Mouse (Mus musculus) embryo, embryonic 11 days (tissue): ENCODE measurements around the gene Dnah14.

ENCODE experiments used
- DNase-seq: peaks from one replicate; pipeline ENCODE4 v3.0.0-alpha.2; 2015

Gene Dnah14

DNA sequence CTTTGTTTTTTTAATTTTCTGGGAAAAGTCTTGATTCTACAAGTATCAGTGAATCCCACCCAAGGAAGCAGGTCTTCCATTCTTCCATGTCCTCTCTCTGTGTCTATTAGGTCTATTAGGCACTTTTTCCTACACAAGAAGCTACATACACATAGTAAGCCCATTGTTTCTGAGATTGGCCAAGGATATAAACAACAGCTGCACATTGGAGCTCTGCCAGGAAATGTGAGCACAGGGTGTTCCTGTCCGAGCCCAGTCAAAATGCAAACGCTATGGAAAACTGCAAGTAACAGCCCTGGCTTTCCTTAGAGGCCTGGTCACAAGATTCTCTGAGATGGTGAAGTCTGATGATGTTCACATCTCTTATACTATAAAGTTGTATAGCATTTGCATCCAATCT, 217.2 kb downstream of the Dnah14 start:
- peak; percentile 17 for DNase-seq

DNA sequence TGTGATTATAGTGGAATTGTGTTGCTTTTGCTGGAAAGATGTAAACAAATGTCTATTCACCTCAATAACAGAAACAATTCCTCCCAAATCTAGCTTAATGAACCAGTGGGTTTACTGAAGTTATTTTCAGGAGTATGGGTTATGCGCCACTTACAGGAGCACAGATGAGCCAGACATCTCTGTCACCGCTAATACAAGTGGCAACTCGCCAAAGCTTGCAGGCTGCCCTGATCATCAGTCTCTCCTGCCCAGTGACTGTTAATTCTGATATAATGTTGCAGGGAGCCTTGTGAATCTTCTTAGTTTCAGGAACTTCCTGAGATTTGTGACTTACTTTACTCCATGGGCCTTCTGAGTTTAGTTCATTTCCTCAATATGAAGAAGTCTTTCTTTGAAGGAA, 223.6 kb downstream of the Dnah14 start:
- DNase-seq, result no peak

- no peak for DNase-seq
These were observed 224.3 kb downstream of the Dnah14 start for GRCm38 (mm10) chr1:181800667-181801066.

GRCm38 (mm10) chr1:181811481-181812223, 235.3 kb downstream of the Dnah14 start:
- DNase-seq, result no peak

GRCm38 (mm10) chr1:181826716-181827115, 250.4 kb downstream of the Dnah14 start:
- no peak for DNase-seq

DNA sequence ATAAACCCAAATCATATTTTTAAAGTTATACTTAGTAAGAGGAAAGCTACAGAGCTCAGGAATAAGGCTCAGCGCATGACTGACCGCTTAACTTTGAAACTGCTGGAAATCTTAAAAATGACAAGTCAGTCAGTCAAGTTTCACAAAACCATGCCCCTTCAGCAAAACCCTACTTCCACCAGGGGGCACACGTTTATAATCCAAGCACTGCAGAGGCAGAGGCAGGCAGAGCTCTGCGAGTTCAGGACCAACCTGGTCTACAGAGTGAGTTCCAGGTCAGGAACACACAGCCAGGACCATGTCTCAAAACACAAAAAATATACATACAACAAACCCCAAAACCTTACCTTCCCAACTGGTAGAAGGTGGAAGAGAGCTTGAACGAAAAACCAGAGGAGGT, 252.0 kb downstream of the Dnah14 start:
- no peak for DNase-seq

- no peak for DNase-seq
These were observed 256.4 kb downstream of the Dnah14 start for GRCm38 (mm10) chr1:181832720-181833119.

DNA sequence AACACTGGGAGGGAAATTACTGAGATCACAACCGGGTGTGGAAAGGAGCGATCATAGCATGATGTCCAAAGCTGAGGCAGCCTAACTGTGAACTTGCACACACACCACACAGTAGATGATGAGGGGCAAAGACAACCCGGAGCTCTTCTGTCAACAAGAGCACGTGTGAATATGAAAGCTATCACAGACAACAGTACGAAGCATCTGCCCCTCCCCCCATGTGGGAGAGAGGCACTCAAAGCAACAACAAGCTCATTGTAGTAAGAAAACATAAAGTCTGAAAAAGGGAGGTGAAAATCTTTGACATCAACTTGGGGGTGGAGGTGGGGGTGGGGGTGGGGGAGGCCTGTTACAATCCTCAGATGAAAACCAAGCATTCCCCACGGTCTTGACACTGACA, 256.8 kb downstream of the Dnah14 start:
- no peak for DNase-seq

- no peak for DNase-seq
These were observed 261.8 kb downstream of the Dnah14 start for GRCm38 (mm10) chr1:181838111-181838510.

DNA sequence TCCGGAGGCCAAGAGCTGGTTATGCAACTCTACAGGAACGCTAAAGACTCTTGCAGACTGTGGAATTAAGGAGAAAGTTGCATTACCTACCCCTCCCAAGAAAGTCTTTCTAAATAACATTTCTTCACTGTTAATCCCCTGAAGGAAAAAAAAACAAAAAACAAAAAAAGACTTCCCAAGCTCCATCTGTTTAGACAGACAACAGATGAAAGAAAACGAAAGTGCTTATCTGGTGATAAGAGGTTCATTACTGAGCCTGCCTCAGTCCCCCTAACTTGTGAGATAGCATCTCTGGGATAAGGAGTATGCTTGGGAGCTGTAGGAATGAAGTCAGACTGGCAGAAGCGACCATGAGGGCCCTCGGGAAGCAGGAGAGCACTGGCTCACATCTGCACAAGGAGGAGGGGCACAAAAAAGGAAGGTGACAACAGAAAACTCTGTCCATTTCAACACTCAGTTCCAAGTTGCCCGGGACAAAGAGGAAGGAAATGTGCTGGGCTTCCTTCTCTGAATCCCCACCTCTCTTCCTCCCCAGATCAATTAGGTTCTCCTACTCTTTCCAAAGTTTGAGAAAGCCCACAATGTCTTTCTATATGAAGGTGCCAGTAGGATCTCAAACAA, 263.5 kb downstream of the Dnah14 start:
- DNase-seq, result no peak

- peak; percentile 51 for DNase-seq
These were observed 265.0 kb downstream of the Dnah14 start for GRCm38 (mm10) chr1:181841396-181841795.

- peak; percentile 98 for DNase-seq
These were observed 265.7 kb downstream of the Dnah14 start for GRCm38 (mm10) chr1:181841864-181842672.

DNA sequence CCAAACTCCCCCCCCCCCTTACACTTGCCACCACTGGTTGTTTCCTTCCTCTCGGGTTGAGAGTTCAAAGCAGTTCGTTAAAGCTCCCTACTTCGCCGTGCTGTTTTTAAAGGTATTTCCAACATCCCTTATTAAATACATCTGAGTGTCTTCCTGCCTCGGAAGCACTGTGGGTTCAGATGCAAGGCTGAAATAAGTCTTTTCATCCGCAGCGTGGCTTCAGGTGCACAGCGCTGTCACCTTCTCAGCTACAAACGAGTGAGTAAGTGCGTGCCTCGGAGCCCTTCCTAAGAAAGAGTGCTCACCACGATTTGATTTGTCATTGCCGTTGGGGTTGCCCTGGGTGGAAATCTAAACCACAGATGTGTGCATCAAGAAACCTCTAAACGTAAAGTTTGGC, 266.4 kb downstream of the Dnah14 start, which contains the start of gene Lbr:
Gene Lbr, minus strand, starts transcription at position 266 of the 400 bp plus-strand sequence.
- DNase-seq, result peak; percentile 50

- DNase-seq, result no peak
These were observed 268.7 kb downstream of the Dnah14 start for GRCm38 (mm10) chr1:181844874-181845547.

GRCm38 (mm10) chr1:181845767-181846166, 269.4 kb downstream of the Dnah14 start:
- no peak for DNase-seq

DNA sequence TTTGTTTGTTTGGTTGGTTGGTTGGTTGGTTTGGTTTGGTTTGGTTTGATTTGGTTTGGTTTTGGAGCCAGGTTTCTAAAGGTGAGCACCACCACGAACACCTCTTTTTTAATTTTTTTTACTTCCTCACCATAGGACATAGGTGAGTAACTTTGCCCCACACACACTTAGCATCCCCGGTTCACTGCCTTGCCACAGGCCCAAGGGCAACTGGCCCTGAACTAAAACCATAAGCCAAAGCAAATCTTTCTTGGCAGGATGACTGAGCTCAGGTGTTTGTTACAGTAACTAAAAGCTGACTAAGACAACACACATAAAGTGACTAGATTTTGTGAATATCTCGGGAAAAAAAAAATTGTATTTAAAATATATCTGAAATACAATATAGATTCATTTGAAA, 271.0 kb downstream of the Dnah14 start:
- DNase-seq, result no peak

DNA sequence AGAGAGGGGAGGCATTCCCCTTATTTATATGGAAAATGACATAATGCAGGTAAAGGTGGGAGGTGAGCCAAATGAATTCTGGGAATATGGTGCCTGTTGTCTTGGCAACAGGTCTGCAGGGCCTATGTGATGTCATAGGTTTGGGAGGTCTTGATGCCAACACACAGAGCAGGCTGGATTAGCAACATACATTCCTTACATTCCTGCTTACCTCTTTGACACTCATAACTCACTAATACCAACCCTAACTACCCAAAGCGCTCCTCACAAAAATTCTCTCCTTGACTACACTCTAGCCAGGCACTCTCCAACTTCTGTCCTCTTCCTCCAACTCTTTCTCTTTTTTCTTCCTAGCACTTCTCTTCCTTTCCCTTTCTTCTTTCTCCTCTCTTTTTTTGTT, 271.9 kb downstream of the Dnah14 start:
- DNase-seq, result no peak

- DNase-seq, result peak; percentile 36
These were observed 274.1 kb downstream of the Dnah14 start for GRCm38 (mm10) chr1:181850441-181850840.

DNA sequence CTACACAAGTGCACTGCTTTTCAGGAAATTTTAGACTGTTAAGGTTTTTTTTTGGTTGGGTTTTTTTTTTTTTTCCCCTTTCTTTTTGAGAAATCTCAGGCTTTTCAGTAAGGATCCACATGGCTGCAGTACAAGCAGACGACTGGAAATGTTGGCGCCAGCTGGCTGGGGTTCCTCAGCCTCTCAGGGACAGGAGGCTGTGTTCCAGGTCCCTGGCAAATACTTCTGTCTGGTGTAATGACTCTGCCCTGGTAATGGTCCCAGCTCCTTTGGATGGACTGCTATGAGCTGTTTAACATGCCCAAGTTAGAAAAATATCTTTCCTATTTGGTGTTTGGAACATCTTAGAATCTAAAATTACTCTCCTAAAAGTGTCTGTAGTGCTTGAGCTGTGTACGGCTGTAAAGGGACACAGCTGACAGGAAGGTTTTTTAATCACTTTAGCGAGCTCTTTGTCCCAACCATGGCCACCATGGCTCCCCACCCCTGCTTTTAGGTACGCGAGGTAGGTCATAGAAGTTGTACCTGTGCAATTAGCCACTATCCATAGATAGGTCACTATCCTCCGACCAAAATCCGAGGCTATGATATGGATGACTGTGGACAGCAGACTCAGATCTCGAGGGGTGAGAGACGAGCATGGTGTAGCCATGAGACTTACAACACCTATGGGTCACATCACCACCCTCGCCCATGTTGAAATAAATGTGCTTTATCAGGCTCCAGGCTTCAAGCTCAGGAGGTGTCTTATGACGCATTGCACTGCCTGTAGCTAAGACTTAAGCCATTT, 275.4 kb downstream of the Dnah14 start:
- no peak for DNase-seq

GRCm38 (mm10) chr1:181852466-181852865, 276.1 kb downstream of the Dnah14 start:
- DNase-seq, result no peak

DNA sequence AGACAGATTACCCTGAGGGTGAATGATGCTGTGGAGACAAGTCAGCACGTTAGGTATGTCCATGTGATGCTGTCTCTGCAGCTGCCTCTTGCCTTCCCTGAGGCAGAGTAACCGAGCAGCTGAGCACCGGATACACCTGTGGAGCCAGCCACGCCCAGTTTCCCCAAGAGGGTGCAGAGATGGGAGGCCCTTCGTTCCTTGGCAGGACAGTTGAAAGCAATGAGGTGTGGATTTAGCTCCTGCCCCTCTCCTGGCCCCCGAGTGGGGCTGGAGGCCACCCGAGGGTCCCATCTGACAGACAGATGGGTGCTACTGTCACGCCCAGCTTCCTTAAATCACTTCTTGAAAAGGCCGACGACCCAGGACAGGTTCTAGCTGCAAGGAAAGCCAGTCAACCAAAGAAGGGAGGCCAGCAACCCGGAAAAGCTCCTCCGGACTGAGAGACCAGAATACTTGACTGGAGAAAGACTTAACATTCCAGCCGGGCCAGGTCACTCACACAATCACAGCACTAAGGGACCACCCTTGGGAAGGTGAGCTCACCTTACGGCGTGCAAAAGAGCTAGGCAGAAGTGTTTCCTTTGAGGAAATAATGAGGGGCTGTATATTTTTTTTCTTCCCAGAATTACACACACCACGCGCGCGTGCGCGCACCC, 276.9 kb downstream of the Dnah14 start:
- DNase-seq, result peak; percentile 34

- DNase-seq, result no peak
These were observed 278.5 kb downstream of the Dnah14 start for GRCm38 (mm10) chr1:181854829-181855228.
